Mouse (Mus musculus): ENCODE data around the gene Msh3. TPM values are rescaled to one million over a fixed set of nuclear protein-coding genes. Genes with fewer than 3 reads are reported as not detected.

The Msh3 gene
- total RNA-seq (2023): 41.2 TPM

DNA sequence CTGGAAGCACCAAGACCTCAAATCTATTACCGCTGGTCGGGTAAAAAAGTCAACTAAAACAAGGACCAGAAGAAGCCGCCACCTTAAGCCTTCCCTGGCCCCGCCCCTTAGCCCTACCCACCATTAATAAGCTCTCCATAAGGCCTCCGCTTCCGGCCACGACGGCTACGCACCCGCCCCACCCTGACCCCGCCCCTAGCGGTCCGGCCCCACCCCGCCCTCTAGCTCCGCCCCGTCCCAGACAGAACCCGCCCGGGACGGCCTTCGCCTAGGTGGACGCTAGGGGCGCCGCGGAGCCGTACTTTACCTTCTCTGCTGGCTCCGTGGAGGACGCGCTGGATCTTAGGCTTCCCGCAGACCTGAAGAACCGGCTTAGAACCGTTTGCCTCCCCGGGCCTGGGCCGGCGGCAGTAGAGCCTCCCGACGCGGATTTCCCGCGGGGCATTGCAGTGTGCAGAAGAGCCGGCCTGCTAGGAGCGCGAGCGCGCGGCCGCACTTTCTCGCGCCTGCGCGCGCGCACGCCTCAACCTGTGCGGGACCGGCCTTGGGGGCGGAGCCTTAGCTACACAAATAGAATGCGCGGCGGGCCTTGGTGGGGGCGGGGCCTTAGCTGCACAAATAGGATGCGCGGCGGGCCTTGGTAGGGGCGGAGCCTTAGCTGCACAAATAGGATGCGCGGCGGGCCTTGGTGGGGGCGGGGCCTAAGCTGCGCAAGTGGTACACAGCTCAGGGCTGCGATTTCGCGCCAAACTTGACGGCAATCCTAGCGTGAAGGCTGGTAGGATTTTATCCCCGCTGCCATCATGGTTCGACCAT lies at the start of gene Msh3, which contains the start of gene Dhfr:
Gene Msh3 (minus strand): TSS at position 548 of the 816 bp plus-strand sequence.
Gene Dhfr (plus strand): TSS at position 271 of the 816 bp plus-strand sequence.

DNA sequence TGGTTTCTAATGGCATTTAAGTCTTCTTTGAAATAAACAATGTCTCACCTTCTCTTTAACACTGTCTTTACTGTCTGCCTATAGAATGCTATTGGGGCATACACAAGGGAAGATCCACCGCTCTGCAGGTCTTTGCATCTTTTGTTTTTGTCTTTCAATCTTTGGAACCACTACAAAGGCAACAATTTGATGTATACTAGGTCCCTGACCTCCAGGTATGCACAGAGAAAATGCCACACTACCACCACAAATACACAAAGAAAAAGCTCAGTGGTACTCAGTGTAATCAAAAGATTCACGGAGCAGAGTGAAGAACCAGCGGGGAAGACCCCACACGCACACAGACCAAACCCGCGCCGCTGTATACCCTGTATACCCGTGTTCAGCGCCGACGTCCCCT lies 49.1 kb downstream of the Msh3 start, which contains the start of gene Gm20379:
Gene Gm20379 (plus strand): TSS at position 301 of the 400 bp plus-strand sequence.

Other genes starting within 250 kb of the Msh3 start
- 17.5 TPM for gene Rasgrf2, start 223.3 kb downstream of the Msh3 start, total RNA-seq (2023)
- gene Gm20379, start 49.0 kb downstream of the Msh3 start, total RNA-seq (2023): not detected
- gene Dhfr, start 277 bp downstream of the Msh3 start, total RNA-seq (2023): 1.4 TPM
- gene Ankrd34b, start 70.9 kb upstream of the Msh3 start, total RNA-seq (2023): not detected
- 1.1 TPM for gene Fam151b, start 129.0 kb upstream of the Msh3 start, total RNA-seq (2023)
- gene Zfyve16, start 175.9 kb upstream of the Msh3 start, total RNA-seq (2023): 22.4 TPM
- gene Spz1, start 221.2 kb upstream of the Msh3 start, total RNA-seq (2023): not detected